Mouse (Mus musculus): ENCODE measurements around the gene Snapc3. TPM values are rescaled to one million over a fixed set of nuclear protein-coding genes. Genes with fewer than 3 reads are reported as not detected.

Gene Snapc3
- total RNA-seq, 1 experiment: 47.8 TPM

GRCm38 (mm10) chr4:83396996-83397770 is 20.3 kb upstream of the Snapc3 start:
- Histone ChIP-seq H3K27ac (ENCODE audit: insufficient read depth, low read depth, low read length, poor library complexity, severe bottlenecking) (no peak overlapping the region), H3K4me3 (ENCODE audit: insufficient read depth in 1 of 2, low read depth in 1 of 2, low read length in 2 of 2, poor library complexity in 1 of 2, severe bottlenecking in 1 of 2) (no peak overlapping the region), H3K9ac (ENCODE audit: insufficient read depth, low read depth, low read length, poor library complexity, severe bottlenecking) (no peak overlapping the region), H3K36me3 (ENCODE audit: control insufficient read depth, insufficient read depth, low read length, poor library complexity, severe bottlenecking) (no peaks in the 10 kb centered on the region; the same call in 1 of the 2 replicates), H3K4me1 (ENCODE audit: control insufficient read depth in 2 of 2, insufficient read depth in 2 of 2, low read length in 2 of 2, poor library complexity in 1 of 2) (no peaks in the 10 kb centered on the region), H3K9me3 (ENCODE audit: control insufficient read depth, insufficient read depth, low read depth, low read length) (peaks cover 11% of the 10 kb centered on the region; the same call in 1 of the 2 replicates)
- no peak for DNase-seq (ENCODE audit: low read depth, low spot score)
- in situ Hi-C loops (cut with MboI; ENCODE audit: low sequenced_read_pairs in 2 of 2, unreplicated experiment in 2 of 2): no loop called here
- TF ChIP-seq CHD2 (IDR thresholded peaks at IDR 0.05; ENCODE audit: low read depth, low read length): no peak
- TF ChIP-seq MAFK (IDR thresholded peaks at IDR 0.05; ENCODE audit: insufficient read depth, low read depth, low read length): no peak
- TF ChIP-seq ZNF384 (IDR thresholded peaks at IDR 0.05; ENCODE audit: low read depth, low read length): no peak
- TF ChIP-seq HCFC1 (IDR thresholded peaks at IDR 0.05; ENCODE audit: borderline replicate concordance, insufficient read depth, low read length): no peak
- TF ChIP-seq ZC3H11A (IDR thresholded peaks at IDR 0.05; ENCODE audit: borderline replicate concordance, low read depth, low read length): no peak

GRCm38 (mm10) chr4:83398527-83398926 is 19.0 kb upstream of the Snapc3 start:
- Histone ChIP-seq H3K9me3 (ENCODE audit: control insufficient read depth, insufficient read depth, low read depth, low read length) (peaks cover 14% of the 10 kb centered on the region; the same call in 1 of the 2 replicates), H3K27ac (ENCODE audit: insufficient read depth, low read depth, low read length, poor library complexity, severe bottlenecking) (no peak overlapping the region), H3K9ac (ENCODE audit: insufficient read depth, low read depth, low read length, poor library complexity, severe bottlenecking) (no peak overlapping the region), H3K4me3 (ENCODE audit: insufficient read depth in 1 of 2, low read depth in 1 of 2, low read length in 2 of 2, poor library complexity in 1 of 2, severe bottlenecking in 1 of 2) (no peak overlapping the region), H3K36me3 (ENCODE audit: control insufficient read depth, insufficient read depth, low read length, poor library complexity, severe bottlenecking) (no peaks in the 10 kb centered on the region; the same call in 1 of the 2 replicates), H3K4me1 (ENCODE audit: control insufficient read depth in 2 of 2, insufficient read depth in 2 of 2, low read length in 2 of 2, poor library complexity in 1 of 2) (no peaks in the 10 kb centered on the region)
- TF ChIP-seq HCFC1 (IDR thresholded peaks at IDR 0.05; ENCODE audit: borderline replicate concordance, insufficient read depth, low read length): no peak
- TF ChIP-seq MAFK (IDR thresholded peaks at IDR 0.05; ENCODE audit: insufficient read depth, low read depth, low read length): no peak
- TF ChIP-seq ZNF384 (IDR thresholded peaks at IDR 0.05; ENCODE audit: low read depth, low read length): no peak
- TF ChIP-seq ZC3H11A (IDR thresholded peaks at IDR 0.05; ENCODE audit: borderline replicate concordance, low read depth, low read length): no peak
- TF ChIP-seq CHD2 (IDR thresholded peaks at IDR 0.05; ENCODE audit: low read depth, low read length): no peak
- no peak for DNase-seq (ENCODE audit: low read depth, low spot score)
- in situ Hi-C loops (cut with MboI; ENCODE audit: low sequenced_read_pairs in 2 of 2, unreplicated experiment in 2 of 2): no loop called here

- DNase-seq (ENCODE audit: low read depth, low spot score): no peak
- H3K9ac ChIP-seq (ENCODE audit: insufficient read depth, low read depth, low read length, poor library complexity, severe bottlenecking): no peak overlapping the region
- no peak for TF ChIP-seq ZNF384 (IDR thresholded peaks at IDR 0.05; ENCODE audit: low read depth, low read length)
- no peak for TF ChIP-seq ZC3H11A (IDR thresholded peaks at IDR 0.05; ENCODE audit: borderline replicate concordance, low read depth, low read length)
- no peak for TF ChIP-seq MAFK (IDR thresholded peaks at IDR 0.05; ENCODE audit: insufficient read depth, low read depth, low read length)
- TF ChIP-seq HCFC1 (IDR thresholded peaks at IDR 0.05; ENCODE audit: borderline replicate concordance, insufficient read depth, low read length): no peak
- TF ChIP-seq CHD2 (IDR thresholded peaks at IDR 0.05; ENCODE audit: low read depth, low read length): no peak
- in situ Hi-C loops (cut with MboI; ENCODE audit: low sequenced_read_pairs in 2 of 2, unreplicated experiment in 2 of 2): no loop called here
- no peak overlapping the region for H3K4me3 ChIP-seq (ENCODE audit: insufficient read depth in 1 of 2, low read depth in 1 of 2, low read length in 2 of 2, poor library complexity in 1 of 2, severe bottlenecking in 1 of 2)
- H3K4me1 ChIP-seq (ENCODE audit: control insufficient read depth in 2 of 2, insufficient read depth in 2 of 2, low read length in 2 of 2, poor library complexity in 1 of 2): no peaks in the 10 kb centered on the region
- no peaks in the 10 kb centered on the region; the same call in 1 of the 2 replicates for H3K36me3 ChIP-seq (ENCODE audit: control insufficient read depth, insufficient read depth, low read length, poor library complexity, severe bottlenecking)
- H3K9me3 ChIP-seq (ENCODE audit: control insufficient read depth, insufficient read depth, low read depth, low read length): peaks cover 14% of the 10 kb centered on the region; the same call in 1 of the 2 replicates
- no peak overlapping the region for H3K27ac ChIP-seq (ENCODE audit: insufficient read depth, low read depth, low read length, poor library complexity, severe bottlenecking)
Observed at GRCm38 (mm10) chr4:83400691-83401595, 16.6 kb upstream of the Snapc3 start.

GRCm38 (mm10) chr4:83401712-83402111 is 15.8 kb upstream of the Snapc3 start:
- no peak overlapping the region for H3K4me3 ChIP-seq (ENCODE audit: insufficient read depth in 1 of 2, low read depth in 1 of 2, low read length in 2 of 2, poor library complexity in 1 of 2, severe bottlenecking in 1 of 2)
- DNase-seq (ENCODE audit: low read depth, low spot score): no peak
- in situ Hi-C loops (cut with MboI; ENCODE audit: low sequenced_read_pairs in 2 of 2, unreplicated experiment in 2 of 2): no loop called here
- TF ChIP-seq HCFC1 (IDR thresholded peaks at IDR 0.05; ENCODE audit: borderline replicate concordance, insufficient read depth, low read length): no peak
- TF ChIP-seq CHD2 (IDR thresholded peaks at IDR 0.05; ENCODE audit: low read depth, low read length): no peak
- no peak for TF ChIP-seq ZNF384 (IDR thresholded peaks at IDR 0.05; ENCODE audit: low read depth, low read length)
- TF ChIP-seq ZC3H11A (IDR thresholded peaks at IDR 0.05; ENCODE audit: borderline replicate concordance, low read depth, low read length): no peak
- TF ChIP-seq MAFK (IDR thresholded peaks at IDR 0.05; ENCODE audit: insufficient read depth, low read depth, low read length): no peak
- H3K9me3 ChIP-seq (ENCODE audit: control insufficient read depth, insufficient read depth, low read depth, low read length): peaks cover 14% of the 10 kb centered on the region; the same call in 1 of the 2 replicates
- no peak overlapping the region for H3K27ac ChIP-seq (ENCODE audit: insufficient read depth, low read depth, low read length, poor library complexity, severe bottlenecking)
- no peak overlapping the region for H3K9ac ChIP-seq (ENCODE audit: insufficient read depth, low read depth, low read length, poor library complexity, severe bottlenecking)
- H3K36me3 ChIP-seq (ENCODE audit: control insufficient read depth, insufficient read depth, low read length, poor library complexity, severe bottlenecking): no peaks in the 10 kb centered on the region; the same call in 1 of the 2 replicates
- H3K4me1 ChIP-seq (ENCODE audit: control insufficient read depth in 2 of 2, insufficient read depth in 2 of 2, low read length in 2 of 2, poor library complexity in 1 of 2): no peaks in the 10 kb centered on the region
